Mouse (Mus musculus): ENCODE data around the gene Gm38655. TPM values are rescaled to one million over a fixed set of nuclear protein-coding genes. Genes with fewer than 3 reads are reported as not detected.
"Not testable (repeated sequence)": the region's sequence is repeated elsewhere in the genome, so short reads cannot be mapped to it uniquely, and the experiment has no call there.

Gene Gm38655
- total RNA-seq (2021) = not detected
- long read RNA-seq, experiment 1 = 0 reads
- long read RNA-seq, experiment 2 = 0 reads

- no peak for DNase-seq
Measured at GRCm38 (mm10) chr17:25175411-25175810, at the start of gene Gm38655. TSS of gene Gm38655 (minus strand) at chr17:25175471.

- DNase-seq = no peak
Measured at GRCm38 (mm10) chr17:25224586-25225222, 49.4 kb upstream of the Gm38655 start.

- no peak for DNase-seq
Measured at GRCm38 (mm10) chr17:25222951-25223601, 47.8 kb upstream of the Gm38655 start.

- DNase-seq = not testable (repeated sequence)
Measured at GRCm38 (mm10) chr17:25222504-25222940, 47.3 kb upstream of the Gm38655 start.

GRCm38 (mm10) chr17:25221821-25222503, 46.7 kb upstream of the Gm38655 start:
- no peak for DNase-seq

GRCm38 (mm10) chr17:25220746-25221145, 45.5 kb upstream of the Gm38655 start:
- DNase-seq = no peak

- no peak for DNase-seq
Measured at GRCm38 (mm10) chr17:25219492-25220295, 44.4 kb upstream of the Gm38655 start.

- DNase-seq = no peak
Measured at GRCm38 (mm10) chr17:25218967-25219366, 43.7 kb upstream of the Gm38655 start.

- DNase-seq = no peak
Measured at GRCm38 (mm10) chr17:25215431-25215830, 40.2 kb upstream of the Gm38655 start.

GRCm38 (mm10) chr17:25211705-25212104, 36.4 kb upstream of the Gm38655 start:
- DNase-seq = no peak

GRCm38 (mm10) chr17:25210680-25211466, 35.6 kb upstream of the Gm38655 start:
- DNase-seq = no peak

GRCm38 (mm10) chr17:25210006-25210405, 34.7 kb upstream of the Gm38655 start:
- no peak for DNase-seq

GRCm38 (mm10) chr17:25202401-25202800, 27.1 kb upstream of the Gm38655 start:
- no peak for DNase-seq

GRCm38 (mm10) chr17:25189091-25189490, 13.8 kb upstream of the Gm38655 start:
- no peak for DNase-seq

GRCm38 (mm10) chr17:25188150-25189031, 13.1 kb upstream of the Gm38655 start, which contains the start of gene Unkl:
TSS of gene Unkl (plus strand) at chr17:25188397.
- peak; percentile 83 for DNase-seq

GRCm38 (mm10) chr17:25187784-25188149, 12.5 kb upstream of the Gm38655 start:
- DNase-seq = no peak

- DNase-seq = no peak
Measured at GRCm38 (mm10) chr17:25184961-25185360, 9.7 kb upstream of the Gm38655 start.

GRCm38 (mm10) chr17:25184129-25184691, 8.9 kb upstream of the Gm38655 start, which contains the start of gene BC003965:
TSS of gene BC003965 (plus strand) at chr17:25184554.
- DNase-seq = peak; percentile 97

- no peak for DNase-seq
Measured at GRCm38 (mm10) chr17:25183232-25183631, 8.0 kb upstream of the Gm38655 start.

GRCm38 (mm10) chr17:25172558-25172957, 2.7 kb downstream of the Gm38655 start:
- no peak for DNase-seq

Measured in gastrocnemius, postnatal 10 days (tissue).